Mouse (Mus musculus) gonadal fat pad, adult 2 months (tissue): ENCODE data around the gene Pde4d. TPM values are rescaled to one million over a fixed set of nuclear protein-coding genes. Genes with fewer than 3 reads are reported as not detected.

ENCODE experiments used
- DNase-seq: peaks from one replicate; pipeline ENCODE4 v3.0.0-alpha.2; 2012; ENCODE audit warnings: low read depth
- polyA plus RNA-seq: library from polyadenylated mRNA; depleted of rRNA; stranded (reverse); fragments of >200 nt; gene quantifications from 2 replicates; pipeline ENCODE4 v1.2.3, GENCODE M21; 2012

The Pde4d gene
- polyA plus RNA-seq, 1 experiment, result 10.0 TPM

- DNase-seq, result no peak
Measured at GRCm38 (mm10) chr13:108596938-108597337, 147.2 kb downstream of the Pde4d start.

DNA sequence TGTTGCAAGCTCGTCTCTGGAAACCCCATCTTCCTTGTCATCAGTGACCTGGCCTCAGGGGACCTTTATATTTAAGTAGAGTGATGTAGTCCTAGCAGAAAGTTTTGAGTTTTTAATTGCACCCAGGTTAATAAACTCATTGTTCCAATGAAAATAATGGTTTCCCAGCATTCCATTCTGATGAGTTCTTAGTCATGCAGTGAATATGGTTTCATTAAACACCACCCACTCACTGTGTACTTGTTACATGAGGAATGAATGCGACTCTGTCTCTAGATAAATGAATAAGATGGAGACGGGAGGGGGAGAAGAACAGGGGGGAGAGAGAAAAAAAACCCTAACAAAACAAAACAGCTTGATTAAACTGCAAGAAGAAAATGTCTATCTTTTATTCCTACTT lies 148.9 kb downstream of the Pde4d start:
- no peak for DNase-seq

DNA sequence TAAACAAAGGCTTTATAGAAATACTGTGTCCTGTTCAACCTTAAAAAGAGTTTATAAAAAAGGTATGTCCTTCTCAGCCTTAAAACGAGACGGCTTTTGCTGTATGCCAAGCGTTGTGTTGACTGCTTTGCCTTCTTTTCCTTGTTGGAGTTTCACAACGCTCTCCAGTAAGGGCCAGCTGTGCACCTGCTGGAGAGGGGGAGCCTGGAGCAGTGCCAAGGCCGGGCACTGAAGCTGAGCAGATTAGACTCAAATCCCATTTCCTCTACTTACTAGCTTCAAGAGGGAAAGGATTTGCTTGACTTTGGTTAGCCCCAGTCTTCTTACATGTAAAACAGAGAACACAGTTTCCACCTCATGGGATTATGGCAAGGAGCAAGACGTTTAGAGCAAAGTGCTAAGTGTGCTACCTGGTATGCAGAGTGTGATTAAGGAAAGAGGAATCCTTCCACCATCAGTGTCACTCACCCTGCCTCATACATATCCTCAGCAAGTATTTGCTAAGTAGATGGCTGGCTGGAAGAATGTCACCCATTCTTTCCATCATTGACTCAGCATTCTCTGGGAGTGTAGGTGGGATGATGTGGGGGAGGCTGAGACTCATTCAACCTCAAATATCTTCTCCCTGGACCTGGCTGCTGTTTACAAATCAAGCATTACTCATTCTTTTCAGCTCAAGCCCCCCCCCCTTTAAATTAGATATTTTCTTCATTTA lies 149.6 kb downstream of the Pde4d start:
- no peak for DNase-seq

GRCm38 (mm10) chr13:108601021-108601420 lies 151.3 kb downstream of the Pde4d start:
- DNase-seq, result no peak

- DNase-seq, result no peak
Measured at GRCm38 (mm10) chr13:108603502-108603901, 153.8 kb downstream of the Pde4d start.

DNA sequence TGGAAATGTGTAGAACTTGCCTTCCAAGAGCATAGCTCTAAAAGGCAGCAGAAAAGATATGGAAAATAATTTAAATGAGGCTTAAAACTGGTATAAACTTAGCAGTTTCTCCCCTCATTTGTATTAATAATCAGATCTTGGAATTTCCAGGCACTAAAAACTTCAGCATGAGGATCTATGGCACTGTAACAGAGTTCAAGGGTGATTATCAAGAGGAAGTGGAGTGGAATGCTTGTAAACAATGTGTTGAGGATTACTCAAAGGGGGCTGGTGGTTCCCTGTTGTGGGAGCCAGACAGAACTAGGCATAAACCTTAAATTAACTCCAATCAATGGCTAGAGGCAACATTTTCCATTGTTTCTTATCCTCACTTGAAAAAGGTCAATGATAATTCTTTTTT lies 154.5 kb downstream of the Pde4d start:
- DNase-seq, result no peak

GRCm38 (mm10) chr13:108618207-108618606 lies 168.5 kb downstream of the Pde4d start:
- no peak for DNase-seq

GRCm38 (mm10) chr13:108622681-108623080 lies 172.9 kb downstream of the Pde4d start:
- DNase-seq, result no peak

DNA sequence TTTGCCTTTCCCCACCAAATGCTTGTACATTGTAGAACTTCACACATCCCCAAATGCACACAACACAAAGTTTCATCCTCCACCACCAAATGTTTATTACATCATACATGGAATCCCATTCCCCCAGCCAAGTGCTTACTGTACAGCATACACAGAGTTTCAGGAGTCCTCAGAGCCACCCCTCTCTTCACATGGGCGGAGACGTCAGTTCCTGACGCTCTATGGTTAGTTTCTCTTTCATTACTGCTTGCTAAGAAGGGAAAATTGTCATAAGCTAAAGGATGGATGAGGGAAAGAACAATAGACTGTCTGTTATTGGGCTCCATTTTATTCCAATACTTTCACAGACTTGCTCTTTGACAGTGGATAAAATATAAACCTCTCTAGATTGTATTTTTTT lies 174.2 kb downstream of the Pde4d start:
- no peak for DNase-seq

GRCm38 (mm10) chr13:108626166-108626565 lies 176.4 kb downstream of the Pde4d start:
- DNase-seq, result no peak

GRCm38 (mm10) chr13:108628501-108628900 lies 178.8 kb downstream of the Pde4d start:
- DNase-seq, result no peak

GRCm38 (mm10) chr13:108630576-108630975 lies 180.8 kb downstream of the Pde4d start:
- DNase-seq, result no peak

GRCm38 (mm10) chr13:108631222-108631621 lies 181.5 kb downstream of the Pde4d start:
- DNase-seq, result no peak

DNA sequence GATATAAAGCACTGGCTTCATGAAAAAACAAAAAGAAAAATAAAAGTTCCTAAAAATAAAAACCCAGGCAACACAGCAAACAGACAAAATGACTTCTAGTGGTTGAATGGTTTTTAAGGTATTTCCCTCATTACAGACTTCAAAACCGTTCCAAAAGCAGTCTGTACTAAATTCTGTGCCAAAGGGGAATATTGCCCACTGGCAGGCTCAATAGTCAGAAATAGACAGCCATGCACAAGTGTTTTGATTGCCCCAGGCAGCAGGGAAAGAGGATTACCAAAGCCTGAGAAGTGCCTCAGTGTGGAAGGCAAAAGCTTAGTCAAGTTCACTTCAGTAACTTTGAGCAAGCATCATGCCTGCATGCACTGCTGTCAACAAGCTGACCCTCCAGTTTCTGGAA lies 186.8 kb downstream of the Pde4d start:
- DNase-seq, result no peak

DNA sequence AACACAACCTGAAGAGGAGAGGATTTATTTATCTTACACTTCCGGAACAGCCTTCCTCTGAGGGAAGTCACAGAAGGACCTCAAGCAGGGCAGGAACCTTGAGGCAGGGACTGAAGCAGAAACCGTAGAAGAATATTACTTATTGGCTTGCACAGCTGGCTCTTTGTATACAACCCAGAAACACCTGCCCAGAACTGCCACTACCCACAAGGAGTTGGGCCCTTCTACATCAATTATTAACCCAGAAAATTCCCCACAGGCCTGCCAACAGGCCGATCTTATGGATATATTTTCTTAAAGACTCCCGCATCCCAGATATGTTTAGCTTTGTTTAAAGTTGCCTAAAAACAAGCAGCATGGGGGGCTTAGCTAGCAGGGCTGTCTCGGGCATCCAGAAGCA lies 192.5 kb downstream of the Pde4d start:
- no peak for DNase-seq

DNA sequence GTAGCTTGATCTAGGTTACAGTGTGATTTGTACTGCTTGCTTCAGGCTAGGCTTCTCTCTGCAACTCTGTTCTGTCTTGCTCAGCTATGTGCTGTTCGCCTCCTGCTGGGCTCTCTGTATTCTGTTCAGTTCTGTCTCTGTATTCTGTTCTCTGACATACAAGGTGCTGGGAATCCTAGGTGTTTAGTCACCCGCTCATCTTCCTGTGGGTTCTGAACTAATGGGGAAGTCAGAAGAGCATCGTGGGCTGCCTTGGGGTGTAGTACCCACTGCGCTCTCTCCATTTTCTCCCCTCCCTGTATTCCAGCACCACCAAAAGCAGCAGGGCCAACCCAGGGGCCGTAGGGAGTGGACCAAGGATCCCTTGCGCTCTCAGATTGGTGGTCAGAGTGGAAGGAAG lies 197.1 kb downstream of the Pde4d start:
- no peak for DNase-seq

DNA sequence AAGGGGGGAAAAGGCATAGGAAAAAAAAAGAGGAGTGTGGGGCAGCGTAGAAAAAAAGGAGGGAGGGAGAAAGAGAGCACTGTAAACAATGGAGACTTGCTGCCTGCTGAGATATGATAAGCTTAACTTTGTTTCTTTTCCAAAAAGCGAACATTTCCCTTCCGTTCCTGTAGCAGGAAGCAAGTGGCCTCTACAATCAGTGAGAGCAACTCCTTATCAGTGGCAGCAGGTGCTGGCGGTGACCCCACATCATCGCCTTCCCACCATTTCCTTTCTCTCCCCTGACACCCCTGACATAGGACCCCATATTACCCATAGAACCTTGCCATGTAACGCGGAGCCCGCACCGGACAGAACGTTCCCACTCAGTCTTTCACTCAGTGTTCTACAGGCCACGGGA lies 197.5 kb downstream of the Pde4d start:
- DNase-seq, result no peak

- no peak for DNase-seq
Measured at GRCm38 (mm10) chr13:108654026-108654723, 204.4 kb downstream of the Pde4d start.

DNA sequence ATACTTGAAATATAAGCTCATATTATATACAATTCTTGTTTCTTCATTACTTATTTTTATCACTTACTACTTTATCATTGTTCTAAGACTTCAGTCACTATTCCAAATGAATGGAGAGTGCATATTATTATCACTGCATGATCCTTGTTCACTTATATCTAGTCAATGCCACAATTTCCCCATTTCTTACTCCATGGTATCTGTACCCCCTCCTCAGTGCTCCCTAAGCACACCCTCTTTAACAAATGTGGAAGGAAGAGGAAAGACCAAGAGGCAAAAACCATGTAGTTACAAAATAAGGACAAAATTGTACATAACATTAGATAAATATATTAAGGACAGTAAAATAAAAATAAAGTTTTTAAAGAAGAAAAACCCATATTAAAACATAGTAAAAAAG lies 216.8 kb downstream of the Pde4d start:
- no peak for DNase-seq

DNA sequence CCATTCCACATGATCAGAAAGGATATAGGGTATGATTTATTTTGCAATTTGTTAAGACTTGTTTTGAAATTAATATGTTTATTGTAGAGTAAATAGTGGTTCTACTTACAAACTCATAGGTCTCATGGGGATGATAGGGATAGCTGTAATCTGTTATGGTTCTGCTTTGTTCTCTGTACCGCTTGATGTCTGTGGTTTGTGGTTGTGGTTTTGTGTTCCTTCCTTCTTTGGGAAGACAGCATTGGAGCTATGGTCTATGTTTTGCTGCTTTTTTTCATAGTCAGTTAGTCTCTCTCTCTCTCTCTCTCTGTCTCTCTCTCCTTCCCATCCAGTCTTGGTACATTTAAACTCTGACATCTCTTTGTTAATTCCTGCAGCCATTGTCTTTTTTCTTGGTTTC lies 217.3 kb downstream of the Pde4d start:
- DNase-seq, result no peak

DNA sequence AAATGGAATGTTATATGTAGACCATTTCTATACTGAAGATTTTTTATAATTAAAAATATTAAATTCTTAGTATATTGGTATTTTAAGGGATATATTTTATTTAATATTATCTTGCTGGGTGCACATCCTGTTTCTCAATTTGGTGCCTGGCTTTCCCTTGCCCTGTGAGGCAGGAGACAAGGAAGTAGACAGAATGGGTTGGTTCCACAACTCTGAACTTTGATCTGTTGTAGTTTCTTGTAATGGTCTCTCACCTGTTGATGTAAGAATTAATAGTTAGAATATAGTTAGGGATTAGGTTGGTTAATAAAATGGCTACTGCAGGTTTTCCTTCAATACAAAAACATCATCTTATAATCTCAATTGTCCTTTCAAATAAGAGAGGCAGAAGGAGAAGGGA lies 227.3 kb downstream of the Pde4d start:
- no peak for DNase-seq

- DNase-seq, result no peak
Measured at GRCm38 (mm10) chr13:108683018-108683417, 233.3 kb downstream of the Pde4d start.

- DNase-seq, result no peak
Measured at GRCm38 (mm10) chr13:108685817-108686216, 236.1 kb downstream of the Pde4d start.

DNA sequence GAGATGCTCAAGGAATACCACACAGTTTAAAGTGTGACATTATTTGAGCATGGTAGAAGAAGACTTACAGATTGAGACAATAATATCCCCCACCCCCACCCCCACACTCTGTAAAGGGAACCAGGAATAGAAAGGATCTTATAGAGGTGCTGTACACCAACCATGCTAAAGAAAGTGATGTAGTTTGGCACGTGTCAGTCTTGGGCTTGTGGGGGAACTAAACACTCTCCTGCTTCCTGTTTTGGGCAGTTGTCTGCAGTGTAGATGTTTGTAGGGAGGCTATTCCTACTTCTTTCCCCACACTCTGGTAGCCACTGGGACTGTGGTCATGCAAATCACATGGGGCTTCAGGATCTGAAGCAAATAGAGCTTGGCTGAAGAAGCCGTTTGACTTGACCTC lies 236.5 kb downstream of the Pde4d start:
- DNase-seq, result no peak
